Mouse (Mus musculus) retina, postnatal 7 days (tissue): ENCODE measurements around the gene Fam171b.

Source experiments
- DNase-seq: peaks from one replicate; pipeline ENCODE4 v3.0.0-alpha.2; 2012; ENCODE audit warnings: low read depth, low spot score

Fam171b gene

DNA sequence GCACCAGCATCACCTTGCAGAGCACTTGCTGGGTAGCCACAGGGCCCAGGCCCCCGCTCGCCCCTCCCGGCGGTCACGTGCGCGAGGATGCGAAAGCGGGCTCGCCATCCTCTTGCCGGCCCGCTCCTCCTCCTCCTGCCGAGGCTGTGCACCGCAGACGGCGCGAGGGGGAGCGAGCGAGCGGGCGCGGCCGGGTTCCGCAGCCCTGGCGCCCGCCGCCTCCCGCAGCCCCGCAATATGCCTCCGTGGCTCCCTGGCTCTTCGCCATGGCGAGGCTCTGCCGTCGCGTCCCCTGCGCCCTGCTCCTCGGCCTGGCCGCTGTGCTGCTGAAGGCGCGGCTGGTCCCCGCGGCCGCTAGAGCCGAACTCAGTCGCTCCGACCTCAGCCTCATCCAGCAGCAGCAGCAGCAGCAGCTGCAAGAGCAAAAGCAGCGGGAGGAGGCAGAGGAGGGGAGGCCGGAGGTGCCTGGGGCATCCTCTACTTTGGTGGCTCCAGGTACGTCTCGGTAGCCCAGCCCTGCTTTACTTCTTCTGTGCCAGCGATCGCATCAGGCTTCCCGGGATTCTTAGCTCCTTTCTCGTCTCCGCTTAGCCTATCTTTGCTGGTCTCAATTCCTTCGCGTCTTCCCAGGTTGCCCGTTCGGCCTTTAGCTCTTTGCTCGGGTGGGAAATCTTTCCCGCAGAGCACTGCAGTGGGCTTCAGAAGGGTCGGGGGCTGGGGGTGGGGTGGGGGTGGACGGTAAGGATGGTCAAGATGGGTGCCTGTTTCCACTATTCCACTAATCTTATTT, at the start of gene Fam171b:
Gene Fam171b (plus strand): TSS at position 154 of the 790 bp plus-strand sequence.
- peak; percentile 60 for DNase-seq

DNA sequence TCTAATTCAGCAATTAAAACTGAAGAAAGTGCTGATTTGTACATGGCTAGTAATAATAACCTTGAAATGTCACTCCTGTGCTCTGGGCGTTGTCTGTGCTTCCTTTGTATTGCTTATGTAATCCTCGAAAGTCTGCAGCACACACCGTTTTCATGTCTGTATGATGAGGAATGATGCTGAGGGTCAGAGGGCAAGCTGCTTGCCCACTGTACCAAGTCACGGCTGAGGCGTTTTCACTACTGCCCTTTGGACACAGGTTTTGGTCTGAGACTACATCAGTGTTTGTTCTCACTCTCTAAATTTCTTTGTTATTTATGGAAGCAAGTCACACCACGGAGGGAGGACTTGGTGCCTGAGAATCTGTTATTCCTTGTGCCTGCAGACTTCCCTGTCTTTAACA, 46.4 kb upstream of the Fam171b start:
- no peak for DNase-seq

DNA sequence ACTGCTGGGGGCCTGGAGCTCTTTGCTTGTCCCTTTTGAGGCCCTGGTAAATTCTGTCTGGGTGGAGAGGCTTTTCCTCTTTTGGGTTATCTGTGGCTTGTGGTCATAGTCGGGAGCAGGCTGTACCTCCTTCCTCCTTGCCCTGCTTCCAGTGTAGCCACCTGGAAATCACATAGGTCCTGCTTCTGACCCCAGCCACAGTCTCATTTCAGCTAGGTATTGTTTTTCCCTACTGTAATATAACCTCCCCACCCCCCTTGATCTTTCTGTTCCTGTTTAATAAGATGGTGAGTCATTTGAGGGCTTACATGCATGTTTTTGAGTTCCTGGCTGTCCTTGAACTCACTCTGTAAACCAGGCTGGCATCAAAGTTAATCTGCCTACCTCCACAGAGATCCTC, 45.6 kb upstream of the Fam171b start:
- no peak for DNase-seq

DNA sequence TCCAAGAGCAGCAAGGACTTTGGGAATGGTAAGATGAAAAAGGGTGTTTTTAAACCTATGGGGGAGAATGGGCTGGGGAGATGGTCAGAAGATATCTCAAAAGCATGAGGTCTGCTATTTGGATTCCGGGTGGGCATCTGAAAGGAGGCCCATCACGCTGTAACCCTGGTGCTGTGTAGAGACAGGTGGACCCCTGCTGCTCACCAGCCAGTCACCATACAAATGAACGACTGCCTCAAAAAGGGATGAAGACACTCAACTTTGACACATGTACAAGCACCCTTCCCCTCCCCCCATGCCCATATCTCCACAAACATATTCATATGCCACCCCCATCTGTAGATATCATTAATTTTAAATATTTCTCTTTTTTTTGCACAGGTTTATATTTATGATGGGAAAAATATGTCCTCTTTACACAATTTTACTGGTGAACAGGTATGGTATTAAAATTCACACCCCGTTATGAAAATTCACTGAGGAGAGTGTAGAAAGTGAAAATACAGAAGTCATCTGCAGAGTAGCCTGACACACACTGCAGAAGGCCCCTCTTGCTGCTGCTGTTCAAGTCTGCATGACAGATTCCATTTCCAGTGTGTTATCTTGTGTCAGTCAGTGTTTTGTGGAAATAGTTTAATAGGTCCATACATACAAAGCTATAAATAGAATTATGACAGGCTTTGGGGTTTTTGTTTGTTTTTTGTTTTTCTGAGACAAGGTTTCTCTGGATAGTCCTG, 44.0 kb upstream of the Fam171b start:
- DNase-seq = no peak

DNA sequence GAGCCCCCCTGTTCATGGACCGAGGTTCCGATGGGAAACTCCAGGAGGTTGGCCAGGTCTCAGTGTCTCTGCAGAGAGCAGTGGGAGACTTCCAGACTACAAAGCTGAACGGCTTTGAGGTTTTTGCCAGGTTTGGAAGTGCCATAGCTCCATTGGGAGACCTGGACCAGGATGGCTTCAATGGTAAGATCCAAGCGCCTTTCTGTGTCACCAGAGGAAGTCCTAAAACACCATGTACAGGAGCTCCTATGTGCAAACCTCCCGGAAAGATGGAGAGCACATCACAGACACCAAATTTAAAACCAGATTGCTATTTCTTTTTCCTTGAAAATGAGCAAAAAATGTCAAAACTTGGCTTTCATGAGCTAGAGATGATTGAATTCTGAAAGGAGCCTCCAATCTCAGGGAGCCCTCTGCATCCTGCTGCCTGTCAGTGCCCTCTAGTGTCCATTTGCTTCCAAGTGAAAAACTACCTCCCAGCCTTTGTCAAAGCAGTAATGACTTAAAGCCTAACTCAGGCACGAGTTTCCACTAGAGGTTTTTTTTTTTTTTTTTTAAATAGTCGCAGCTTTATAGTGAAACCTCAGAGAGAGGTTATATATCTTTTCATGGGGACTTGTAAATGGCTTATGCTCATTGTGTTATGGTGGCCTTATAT, 41.2 kb upstream of the Fam171b start:
- peak; percentile 41 for DNase-seq

DNA sequence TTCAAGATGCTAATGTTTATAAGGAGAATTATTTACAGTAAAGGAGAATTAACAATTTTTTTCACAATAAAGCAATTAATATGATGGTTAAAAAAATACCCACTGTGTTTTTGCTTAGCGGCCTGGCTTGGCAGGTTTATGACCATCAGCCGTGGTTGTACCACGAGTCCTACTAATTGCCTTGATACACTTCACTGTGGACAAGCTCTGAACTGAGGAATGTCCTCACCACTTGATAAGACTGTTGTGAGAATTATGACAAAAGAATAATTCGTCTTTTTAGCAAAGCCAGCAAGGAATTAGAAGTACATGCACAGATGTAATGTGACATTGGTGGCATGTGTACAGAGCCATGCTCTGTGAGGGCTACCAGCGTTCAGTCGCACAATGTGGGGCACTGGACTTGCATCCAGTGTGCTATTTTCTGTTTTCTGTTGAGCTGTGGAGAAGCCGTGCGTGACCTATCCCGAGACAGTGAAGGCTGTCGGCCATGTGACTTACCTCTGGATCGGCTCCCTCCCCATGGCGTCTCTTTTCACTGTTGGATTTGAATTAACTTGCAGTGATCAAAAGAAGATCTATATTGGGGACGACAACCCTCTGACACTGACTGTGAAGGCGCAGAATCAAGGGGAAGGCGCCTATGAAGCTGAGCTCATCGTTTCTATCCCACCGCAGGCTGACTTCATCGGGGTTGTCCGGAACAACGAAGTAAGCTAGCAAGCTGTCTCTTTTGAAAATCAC, 20.9 kb upstream of the Fam171b start:
- DNase-seq = peak; percentile 21

DNA sequence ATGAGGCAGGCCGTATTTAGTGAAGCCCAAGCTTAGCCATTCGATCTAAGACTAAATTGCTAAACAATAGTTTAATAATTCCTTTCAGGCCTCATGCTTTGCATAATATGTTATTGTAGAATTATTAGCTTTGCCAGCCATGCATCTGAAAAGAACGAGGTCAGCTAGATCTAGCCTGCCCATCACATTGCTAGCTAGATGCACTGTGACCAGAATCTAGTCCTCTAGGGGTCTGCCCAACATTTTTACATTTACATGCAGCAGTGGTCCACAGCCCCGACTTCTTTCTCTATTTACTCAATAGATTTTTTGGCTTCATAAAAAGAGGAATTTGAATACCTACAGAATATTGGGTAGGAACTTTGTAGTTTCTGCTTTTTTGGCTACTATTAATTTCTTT, 20.3 kb upstream of the Fam171b start:
- DNase-seq = no peak

DNA sequence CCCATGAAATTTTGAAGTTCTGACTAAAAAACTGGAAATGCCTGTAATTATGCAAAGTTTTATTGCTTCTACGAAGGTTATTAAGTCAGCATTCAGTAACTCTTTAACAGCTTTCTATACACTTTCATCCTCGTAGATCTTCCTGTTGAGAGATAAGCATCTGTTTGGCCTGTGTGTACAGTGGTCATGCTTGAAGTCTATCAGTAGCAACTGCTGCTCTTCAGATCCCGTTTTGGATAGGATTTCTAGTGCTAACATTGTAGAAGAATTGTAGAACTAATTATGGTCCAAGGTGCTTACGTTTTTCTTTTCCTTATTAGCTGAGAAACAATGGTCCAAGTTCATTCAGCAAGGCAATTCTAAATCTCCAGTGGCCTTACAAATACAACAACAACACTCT, 16.7 kb upstream of the Fam171b start:
- no peak for DNase-seq

DNA sequence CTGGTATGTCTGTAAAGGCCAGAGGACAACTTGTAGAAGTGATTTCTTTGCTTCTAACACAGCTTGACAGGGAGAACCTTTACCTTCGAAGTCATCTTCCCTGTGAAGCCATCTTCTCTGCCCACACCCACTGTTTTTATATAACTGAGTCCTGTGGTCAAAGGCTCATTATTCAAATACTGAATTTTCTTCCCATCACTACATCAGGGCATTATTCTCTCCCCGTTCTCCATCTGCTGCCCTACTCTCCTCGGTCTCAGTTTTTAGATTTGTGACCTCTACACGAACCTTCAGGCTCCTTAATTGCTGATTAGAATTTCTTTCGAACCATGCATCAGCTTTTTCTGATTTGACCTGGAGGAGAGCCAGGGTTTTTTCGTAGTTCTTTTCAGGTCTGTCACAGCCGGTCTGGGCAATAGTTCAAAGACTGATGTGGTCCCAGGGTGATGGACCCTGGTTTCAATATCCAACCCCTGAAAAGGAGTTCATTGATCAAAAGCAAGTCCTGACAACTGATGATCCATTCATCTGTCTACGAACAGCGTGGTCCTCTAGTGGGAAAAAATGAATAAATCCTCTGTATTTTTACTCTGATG, 14.4 kb upstream of the Fam171b start:
- DNase-seq = no peak

DNA sequence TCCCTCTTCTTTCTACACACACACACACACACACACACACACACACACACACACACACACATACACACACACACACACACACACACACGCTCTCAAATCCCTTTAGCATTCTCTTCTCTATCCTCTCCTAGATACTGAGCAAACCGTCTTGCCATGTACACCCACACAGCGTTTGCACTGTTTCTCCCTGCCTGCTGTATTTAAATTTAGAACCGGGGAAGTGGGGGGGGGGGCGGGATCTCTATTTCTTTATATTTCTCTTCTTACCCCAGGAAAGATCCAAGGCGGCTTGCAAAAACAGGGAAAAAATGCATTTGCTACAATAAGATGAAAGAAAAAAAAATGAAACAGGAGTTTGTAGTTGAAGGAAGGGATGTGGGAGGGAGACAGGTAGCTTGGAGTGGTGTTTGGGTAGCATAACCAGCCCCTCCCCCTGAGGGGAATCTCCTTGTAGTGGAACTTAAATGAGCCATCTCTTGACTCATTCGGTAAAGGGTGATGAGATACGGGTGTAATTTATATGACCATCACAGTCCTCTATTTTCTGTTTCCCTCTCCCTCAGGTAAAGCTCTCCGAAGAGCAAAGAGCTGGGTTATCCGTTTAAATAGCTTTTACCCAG, 947 bp downstream of the Fam171b start:
- peak; percentile 16 for DNase-seq

DNA sequence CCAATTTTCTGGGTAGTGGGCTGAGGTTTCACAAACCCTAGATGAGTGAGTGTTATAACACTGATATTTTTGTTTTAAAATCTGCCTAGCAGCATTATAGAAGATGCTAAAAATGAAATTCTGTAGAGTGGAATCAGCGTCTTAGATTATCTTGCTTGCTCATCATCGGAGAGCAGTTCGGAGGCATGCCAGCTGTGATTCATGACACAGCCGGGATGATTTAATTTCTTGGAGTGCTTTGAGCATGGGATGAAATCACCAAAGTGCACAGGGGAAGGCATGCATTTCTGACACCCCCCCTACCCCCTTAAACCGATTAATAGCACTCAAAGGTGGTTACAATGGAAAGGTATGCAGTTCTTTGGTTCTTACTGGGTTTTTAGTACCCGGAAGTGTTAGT, 1.6 kb downstream of the Fam171b start:
- DNase-seq = no peak

DNA sequence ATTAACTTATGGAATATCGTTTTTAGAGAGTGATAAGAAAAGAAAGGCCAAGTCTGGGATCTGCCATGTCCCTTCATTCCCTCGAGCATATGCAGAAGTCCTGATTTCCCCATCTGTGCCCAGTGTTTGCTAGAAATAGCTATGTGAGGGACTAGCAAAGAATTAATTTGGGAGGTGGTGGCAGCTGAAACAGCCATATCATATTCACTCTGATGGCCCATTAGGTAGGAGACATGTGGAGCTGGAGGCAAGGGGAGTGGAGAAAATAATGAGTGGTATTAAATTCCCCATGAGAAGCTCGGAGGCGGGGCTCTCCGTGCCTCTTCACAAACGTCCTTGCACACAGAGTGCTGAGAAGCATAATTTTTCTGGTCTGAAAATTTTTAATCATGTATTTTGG, 3.7 kb downstream of the Fam171b start:
- DNase-seq = no peak

DNA sequence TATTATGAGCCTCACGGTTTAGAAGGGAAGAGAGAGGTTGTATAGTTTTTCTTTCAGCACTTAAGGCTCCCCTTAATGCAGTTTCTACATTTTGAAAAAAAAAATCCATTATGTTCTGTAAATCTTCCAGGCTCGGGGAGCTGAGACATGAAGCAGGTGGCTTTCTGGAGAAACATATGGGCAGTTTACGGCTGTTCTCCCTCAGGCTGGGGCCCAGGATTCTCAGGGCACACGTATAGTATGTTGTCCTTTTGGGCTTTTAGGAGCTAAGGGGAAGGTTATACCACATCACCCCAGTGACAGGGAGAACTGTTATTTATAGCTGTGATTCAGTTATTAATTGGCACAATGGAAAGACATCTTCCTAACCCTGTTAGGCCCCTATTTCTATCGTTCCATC, 12.7 kb downstream of the Fam171b start:
- no peak for DNase-seq

DNA sequence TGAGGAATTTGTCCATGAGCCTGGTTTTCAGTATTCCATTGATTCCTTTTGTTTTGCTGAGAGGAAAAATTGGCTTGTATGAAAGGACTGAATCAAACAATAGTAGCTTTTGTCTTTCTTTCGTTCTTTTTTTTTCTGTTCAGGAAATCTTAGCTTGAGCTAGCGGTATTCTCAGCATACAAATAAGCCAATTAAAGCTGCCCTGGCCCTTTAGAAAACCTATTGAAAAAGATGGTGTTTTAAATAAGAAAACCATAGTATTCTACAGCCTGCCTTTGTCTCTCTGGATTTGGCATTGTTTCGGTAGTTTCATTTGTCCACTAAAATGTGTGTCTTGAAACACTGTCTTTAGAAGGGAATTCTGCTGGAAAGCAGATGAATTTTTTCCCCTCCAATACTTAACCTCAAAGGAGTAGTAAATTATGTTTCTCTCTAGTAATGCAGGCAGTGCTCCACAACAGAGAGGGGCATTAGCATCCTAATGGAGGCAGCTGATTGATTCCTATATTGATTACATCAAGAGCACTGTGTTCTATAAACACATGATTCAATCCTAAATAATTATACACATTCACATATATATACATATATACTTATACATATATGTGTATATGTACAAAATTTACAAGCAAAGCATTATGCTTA, 16.6 kb downstream of the Fam171b start:
- DNase-seq = no peak

DNA sequence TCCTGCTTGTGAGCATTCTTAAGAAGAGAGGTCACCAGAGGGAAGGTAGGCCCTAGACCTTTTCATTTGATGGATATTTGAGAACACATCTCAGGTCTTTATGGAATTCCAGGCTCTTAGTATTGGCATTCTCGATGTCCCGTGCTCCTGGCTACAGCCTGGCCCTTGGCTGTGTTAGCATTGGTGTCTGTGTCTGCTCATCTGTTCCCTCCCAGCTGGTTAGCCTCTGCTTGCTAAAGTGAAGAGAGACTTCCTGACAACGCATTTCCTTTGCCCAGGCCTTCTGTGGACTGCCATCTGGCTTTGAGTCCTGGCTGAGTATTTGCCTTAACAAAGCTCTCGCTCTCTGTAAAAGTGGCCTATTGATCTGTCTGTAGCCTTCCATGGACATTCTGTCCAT, 20.5 kb downstream of the Fam171b start:
- no peak for DNase-seq

DNA sequence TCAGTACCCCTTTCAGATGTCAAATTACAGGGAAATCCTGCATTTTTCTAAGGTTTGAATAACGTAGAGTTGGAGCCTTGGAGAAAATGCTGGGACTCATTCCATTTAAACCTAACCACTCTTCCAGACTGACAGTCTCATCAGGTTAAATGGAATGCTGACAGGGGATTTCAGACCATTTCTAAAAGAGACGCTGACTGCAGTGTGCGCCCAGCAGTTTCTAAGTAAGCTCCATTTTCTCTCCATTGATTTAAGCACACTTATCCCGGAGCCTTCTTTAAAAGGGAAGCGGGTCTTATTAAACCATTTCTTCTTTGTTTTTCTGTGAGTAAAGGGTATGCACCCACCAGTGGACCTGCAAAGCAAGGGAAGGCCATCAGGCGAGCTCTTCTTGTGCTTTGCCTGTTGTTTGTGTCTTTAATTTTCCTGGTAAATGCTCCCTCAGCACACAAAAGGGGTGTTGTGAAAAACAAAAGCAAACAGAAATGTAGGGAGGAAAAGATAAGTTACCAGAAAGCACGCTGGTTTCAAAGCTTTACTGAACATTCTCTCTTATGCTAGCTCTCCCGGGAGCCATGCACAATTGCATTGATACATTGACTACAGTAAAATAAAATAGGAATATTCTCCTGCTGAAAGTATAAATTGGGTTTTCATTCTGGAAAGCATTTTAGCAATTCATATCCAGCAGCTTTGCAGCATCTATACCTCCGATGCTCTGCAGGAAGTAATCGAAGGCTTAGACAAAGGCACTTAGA, 23.1 kb downstream of the Fam171b start:
- no peak for DNase-seq

DNA sequence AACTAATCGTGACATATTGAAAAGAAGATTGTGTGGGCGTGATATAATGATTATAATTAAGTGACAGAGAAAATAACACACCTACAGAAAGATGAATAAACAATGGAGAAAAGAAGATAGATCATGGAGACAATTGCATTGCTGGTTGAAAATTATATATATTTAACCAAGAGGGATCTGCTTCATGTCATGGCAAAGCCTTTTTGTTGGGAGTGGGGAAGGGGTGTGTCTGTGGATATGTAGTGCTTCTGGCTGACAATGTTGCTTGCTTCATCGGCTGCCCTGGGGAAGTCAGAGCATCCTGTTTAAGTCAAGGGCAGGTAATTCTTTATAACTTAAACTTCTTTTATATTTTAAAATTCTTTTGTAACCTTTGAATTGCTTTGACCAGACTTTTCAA, 36.1 kb downstream of the Fam171b start:
- no peak for DNase-seq

DNA sequence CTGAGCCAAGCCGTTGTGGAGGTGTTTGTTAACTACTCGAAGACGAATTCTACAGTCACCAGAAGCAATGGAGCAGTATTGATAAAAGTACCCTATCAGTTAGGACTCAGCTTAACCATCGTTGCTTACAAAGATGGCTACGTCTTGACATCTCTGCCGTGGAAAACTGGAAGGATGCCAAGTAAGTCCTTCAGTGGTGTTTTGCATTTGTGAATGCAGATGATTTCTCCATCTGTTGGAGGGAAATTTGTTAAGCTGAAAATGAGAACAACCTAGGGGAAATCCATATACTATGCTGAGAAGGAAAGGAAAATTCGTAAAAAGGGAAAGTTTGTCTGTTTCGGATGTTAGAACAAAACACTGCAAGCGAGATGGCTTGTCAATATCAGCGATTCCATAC, 41.0 kb downstream of the Fam171b start:
- no peak for DNase-seq

DNA sequence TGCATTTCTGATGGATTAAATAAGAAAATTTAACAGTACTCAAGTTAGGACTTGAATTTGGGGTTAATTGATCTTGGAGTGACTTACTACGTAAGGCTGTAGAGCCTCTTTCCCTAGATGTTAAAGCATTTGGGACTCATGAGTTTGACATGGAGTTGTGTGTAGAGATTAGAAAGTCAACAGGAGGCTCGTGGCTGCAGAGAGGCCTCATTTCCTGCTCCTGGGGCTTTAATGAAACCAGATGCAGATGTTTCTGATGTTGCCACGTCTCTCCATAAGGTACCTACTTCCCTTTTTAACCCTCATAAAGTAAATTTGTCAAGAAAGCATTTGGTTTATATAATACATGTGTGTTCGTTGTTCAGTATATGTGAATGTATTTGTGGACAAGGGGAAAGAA, 43.8 kb downstream of the Fam171b start:
- no peak for DNase-seq

DNA sequence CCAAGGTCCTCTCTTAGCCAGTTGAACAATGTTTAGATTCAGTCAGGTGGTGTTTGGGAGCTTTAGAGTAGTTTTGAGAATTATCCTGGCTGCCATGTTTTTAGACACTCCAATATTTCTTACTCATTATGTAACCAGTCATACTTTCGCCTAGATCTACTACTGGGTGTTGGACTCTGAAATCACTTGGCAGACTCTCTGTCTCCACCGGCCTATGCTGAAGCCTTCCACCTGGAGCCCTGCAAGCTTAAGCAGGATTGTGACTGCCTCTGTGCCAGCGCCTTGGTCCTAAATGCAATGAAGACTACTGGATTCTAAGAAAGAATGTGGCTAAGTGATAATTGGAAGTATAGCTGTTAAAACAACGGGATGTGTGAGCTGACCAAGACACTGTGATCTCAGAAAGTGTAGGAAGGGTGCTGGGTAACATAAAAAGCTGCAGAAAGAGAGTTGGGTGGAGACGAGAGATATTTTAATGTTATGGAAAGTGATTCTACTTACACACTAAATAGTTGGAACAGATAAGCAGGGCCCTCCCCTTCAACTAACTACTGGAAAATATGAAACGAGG, 71.5 kb downstream of the Fam171b start:
- DNase-seq = no peak
